Mouse (Mus musculus) natural killer cell, adult 2 months (primary cell): Measurements from ENCODE around the gene Adora3.

Source experiments
- DNase-seq, 2 experiments: peaks; one replicate each; pipeline ENCODE4 v3.0.0; 2022; ENCODE audit warnings: low spot score in 2 of 2

Gene Adora3

GRCm38 (mm10) chr3:105876022-105876421 lies 5.4 kb downstream of the Adora3 start:
- DNase-seq, result no peak

GRCm38 (mm10) chr3:105877252-105877803 lies 6.7 kb downstream of the Adora3 start:
- DNase-seq, result no peak

GRCm38 (mm10) chr3:105877919-105878318 lies 7.3 kb downstream of the Adora3 start:
- DNase-seq, result no peak

- no peak for DNase-seq
These were observed 8.1 kb downstream of the Adora3 start for GRCm38 (mm10) chr3:105878751-105879150.

- DNase-seq, result no peak
These were observed 9.8 kb downstream of the Adora3 start for GRCm38 (mm10) chr3:105880419-105880818.

GRCm38 (mm10) chr3:105882105-105882504 lies 11.4 kb downstream of the Adora3 start:
- DNase-seq, result no peak

- no peak for DNase-seq
These were observed 12.5 kb downstream of the Adora3 start for GRCm38 (mm10) chr3:105883111-105883510.

- DNase-seq, result no peak
These were observed 18.3 kb downstream of the Adora3 start for GRCm38 (mm10) chr3:105888961-105889360.

- DNase-seq, result no peak
These were observed 19.6 kb downstream of the Adora3 start for GRCm38 (mm10) chr3:105890220-105890619.

- DNase-seq, result no peak
These were observed 20.5 kb downstream of the Adora3 start for GRCm38 (mm10) chr3:105891141-105891540.

GRCm38 (mm10) chr3:105891760-105892571 lies 21.3 kb downstream of the Adora3 start:
- peak; percentile 74 to 81 for DNase-seq

GRCm38 (mm10) chr3:105892572-105893495 lies 22.2 kb downstream of the Adora3 start:
- DNase-seq, result peak; percentile 68 to 87

GRCm38 (mm10) chr3:105893941-105894391 lies 23.3 kb downstream of the Adora3 start:
- peak in 1 of 2 experiments; percentile 15 for DNase-seq

- peak; percentile 93 to 96 for DNase-seq
These were observed 24.2 kb downstream of the Adora3 start for GRCm38 (mm10) chr3:105894601-105895592.

GRCm38 (mm10) chr3:105896811-105897210 lies 26.2 kb downstream of the Adora3 start:
- DNase-seq, result no peak

- DNase-seq, result no peak
These were observed 27.7 kb downstream of the Adora3 start for GRCm38 (mm10) chr3:105898325-105898724.

- no peak for DNase-seq
These were observed 28.2 kb downstream of the Adora3 start for GRCm38 (mm10) chr3:105898861-105899260.

GRCm38 (mm10) chr3:105899394-105900147 lies 28.9 kb downstream of the Adora3 start:
- peak; percentile 82 to 86 for DNase-seq

- peak; percentile 61 to 71 for DNase-seq
These were observed 29.6 kb downstream of the Adora3 start for GRCm38 (mm10) chr3:105900266-105900665.

GRCm38 (mm10) chr3:105900716-105901115 lies 30.1 kb downstream of the Adora3 start:
- peak; percentile 68 to 78 for DNase-seq
